Comparison of ENCODE assay signal across 7 mouse cellular contexts in genomic region chr9:49593951-49594536, GRCm38 (mm10).
DNase-seq lines count a peak whose midpoint lies in the region; ATAC-seq lines count a peak whose summit lies in the region.

No protein-coding gene starts in this region.

- peak overlapping the region; percentile 52; the same call in 1 of the 2 replicates for H3K27ac ChIP-seq in limb, embryonic 15.5 days

- peak; percentile 58; the same call in 1 of the 2 replicates for ATAC-seq in limb, embryonic 15.5 days (ENCODE audit: insufficient number of reproducible peaks, low FRiP score, low TSS enrichment, low read depth)

- no peak overlapping the region for H3K4me3 ChIP-seq in limb, embryonic 15.5 days

- peaks cover 24% of the 10 kb centered on the region for H3K4me1 ChIP-seq in limb, embryonic 15.5 days

- no peaks in the 10 kb centered on the region for H3K36me3 ChIP-seq in limb, embryonic 15.5 days

- no peaks in the 10 kb centered on the region for H3K27me3 ChIP-seq in limb, embryonic 15.5 days

- H3K9ac ChIP-seq in limb, embryonic 15.5 days: no peak overlapping the region

- H3K9me3 ChIP-seq in limb, embryonic 15.5 days: no peaks in the 10 kb centered on the region

- peak overlapping the region; percentile 6; the same call in 1 of the 2 replicates for H3K4me2 ChIP-seq in limb, embryonic 15.5 days

- DNase-seq in layer of hippocampus, adult 9-11 months: peak; percentile 52
- DNase-seq in layer of hippocampus, adult 9-10 months (ENCODE audit: low spot score): no peak
- peak; percentile 6 for DNase-seq in embryo, embryonic 9.5 days (ENCODE audit: extremely low spot score)
- peak; percentile 59 for DNase-seq in heart, adult 8-10 months (ENCODE audit: low spot score)
- DNase-seq in frontal cortex, postnatal 14 days (ENCODE audit: low spot score in 2 of 2): no peak
- no peak for DNase-seq in cerebellum, postnatal 4 days (ENCODE audit: low spot score in 2 of 2)

- WGBS in limb, embryonic 15.5 days: 15% methylated on average over 10 of the region's 10 CpGs

Comparison
In these comparisons a context has a peak if more than half of its experiments do, and no peak if none do; other contexts are left out.
1. DNase-seq: peak in layer of hippocampus, adult 9-11 months (single experiment), embryo, embryonic 9.5 days (single experiment) and heart, adult 8-10 months (single experiment); none in layer of hippocampus, adult 9-10 months (single experiment), frontal cortex, postnatal 14 days (0 of 2) and cerebellum, postnatal 4 days (0 of 2).